Mouse (Mus musculus) C2C12 (cell line): ENCODE measurements around the gene Prkce. TPM values are rescaled to one million over a fixed set of nuclear protein-coding genes. Genes with fewer than 3 reads are reported as not detected.

Experiments used
- H3K27me3 ChIP-seq: one replicate; pipeline ENCODE4 v1.6.1; 2011; ENCODE audit not compliant: control insufficient read depth, insufficient read depth, insufficient read length
- H3K36me3 ChIP-seq: one replicate; pipeline ENCODE4 v1.6.1; 2011; ENCODE audit not compliant: control insufficient read depth, insufficient read depth
- H3K4me3 ChIP-seq: one replicate; pipeline ENCODE4 v1.5.1; 2011; ENCODE audit warnings: mild to moderate bottlenecking, control low read depth; ENCODE audit not compliant: poor library complexity, insufficient read depth, severe bottlenecking
- H3K79me2 ChIP-seq: one replicate; pipeline ENCODE4 v1.6.1; 2011; ENCODE audit not compliant: control insufficient read depth, insufficient read depth
- H3K79me3 ChIP-seq: one replicate; pipeline ENCODE4 v1.6.1; 2011; ENCODE audit warnings: low read depth, control low read depth
- H3ac ChIP-seq: one replicate; pipeline ENCODE3; 2011; ENCODE audit warnings: low read depth; ENCODE audit not compliant: control insufficient read depth, insufficient read length
- CEBPB ChIP-seq: IDR thresholded peaks from one replicate; pipeline ENCODE4 v1.6.1; 2011; ENCODE audit warnings: low read depth, mild to moderate bottlenecking, control low read depth, moderate library complexity
- CTCF ChIP-seq: IDR thresholded peaks from one replicate; pipeline ENCODE4 v1.5.1; 2011; ENCODE audit not compliant: control insufficient read depth, insufficient read depth, insufficient read length
- FOSL1 ChIP-seq: IDR thresholded peaks from one replicate; pipeline ENCODE4 v1.8.0; 2011; ENCODE audit warnings: mild to moderate bottlenecking, low read length; ENCODE audit not compliant: poor library complexity, insufficient read depth, severe bottlenecking
- MAX ChIP-seq: IDR thresholded peaks from one replicate; pipeline ENCODE4 v1.6.1; 2011; ENCODE audit warnings: mild to moderate bottlenecking, control low read depth
- MYOD1 ChIP-seq: IDR thresholded peaks from one replicate; pipeline ENCODE4 v1.6.1; 2011; ENCODE audit warnings: low read depth; ENCODE audit not compliant: control insufficient read depth, insufficient read length
- MYOG ChIP-seq: IDR thresholded peaks from one replicate; pipeline ENCODE4 v1.6.1; 2011; ENCODE audit not compliant: control insufficient read depth, insufficient read length; ENCODE audit errors: extremely low read depth
- USF1 ChIP-seq: IDR thresholded peaks from one replicate; pipeline ENCODE4 v1.6.1; 2011; ENCODE audit warnings: low read depth, mild to moderate bottlenecking, control low read depth, moderate library complexity
- polyA plus RNA-seq: library from polyadenylated mRNA; unstranded; fragments of >200 nt; fragmentation: generic; extraction: Trizol; gene quantifications from one replicate; pipeline ENCODE4 v1.2.1, GENCODE M21; 2012; ENCODE audit warnings: missing spikeins

Gene Prkce
- polyA plus RNA-seq, 1 experiment = 1.4 TPM

- Histone ChIP-seq H3K27me3 (no peaks in the 10 kb centered on the region), H3K4me3 (no peak overlapping the region), H3K79me2 (no peaks in the 10 kb centered on the region), H3K36me3 (no peaks in the 10 kb centered on the region), H3K79me3 (no peaks in the 10 kb centered on the region), H3ac (no peak overlapping the region)
- TF ChIP-seq MYOD1 (no peak), FOSL1 (no peak), MYOG (no peak), CTCF (no peak), MAX (no peak), USF1 (no peak), CEBPB (no peak)
These were observed 44.6 kb downstream of the Prkce start for GRCm38 (mm10) chr17:86212204-86212603.

GRCm38 (mm10) chr17:86214285-86214684 is 46.7 kb downstream of the Prkce start:
- H3K79me2 ChIP-seq = no peaks in the 10 kb centered on the region
- no peaks in the 10 kb centered on the region for H3K36me3 ChIP-seq
- no peak overlapping the region for H3ac ChIP-seq
- no peaks in the 10 kb centered on the region for H3K27me3 ChIP-seq
- no peaks in the 10 kb centered on the region for H3K79me3 ChIP-seq
- H3K4me3 ChIP-seq = no peak overlapping the region
- no peak for TF ChIP-seq MYOD1
- TF ChIP-seq FOSL1 = no peak
- no peak for TF ChIP-seq CEBPB
- no peak for TF ChIP-seq MYOG
- TF ChIP-seq CTCF = no peak
- TF ChIP-seq USF1 = no peak
- no peak for TF ChIP-seq MAX

- H3ac ChIP-seq = no peak overlapping the region
- no peak overlapping the region for H3K4me3 ChIP-seq
- no peaks in the 10 kb centered on the region for H3K36me3 ChIP-seq
- no peak for TF ChIP-seq CEBPB
- TF ChIP-seq USF1 = no peak
- no peak for TF ChIP-seq MYOD1
- no peak for TF ChIP-seq FOSL1
- no peak for TF ChIP-seq MAX
- TF ChIP-seq CTCF = no peak
- TF ChIP-seq MYOG = no peak
- no peaks in the 10 kb centered on the region for H3K79me3 ChIP-seq
- no peaks in the 10 kb centered on the region for H3K27me3 ChIP-seq
- no peaks in the 10 kb centered on the region for H3K79me2 ChIP-seq
These were observed 47.2 kb downstream of the Prkce start for GRCm38 (mm10) chr17:86214741-86215140.

- TF ChIP-seq MYOG (no peak), CEBPB (no peak), MAX (no peak), CTCF (no peak), MYOD1 (no peak), USF1 (no peak), FOSL1 (no peak)
- H3K27me3 ChIP-seq = no peaks in the 10 kb centered on the region
- no peaks in the 10 kb centered on the region for H3K79me2 ChIP-seq
- H3K79me3 ChIP-seq = no peaks in the 10 kb centered on the region
- H3ac ChIP-seq = no peak overlapping the region
- no peaks in the 10 kb centered on the region for H3K36me3 ChIP-seq
- no peak overlapping the region for H3K4me3 ChIP-seq
These were observed 48.2 kb downstream of the Prkce start for GRCm38 (mm10) chr17:86215771-86216170.

- H3K36me3 ChIP-seq = no peaks in the 10 kb centered on the region
- no peaks in the 10 kb centered on the region for H3K27me3 ChIP-seq
- TF ChIP-seq CEBPB = no peak
- TF ChIP-seq MYOD1 = no peak
- no peak for TF ChIP-seq FOSL1
- no peak for TF ChIP-seq CTCF
- no peak for TF ChIP-seq MYOG
- no peak for TF ChIP-seq MAX
- no peak for TF ChIP-seq USF1
These were observed 49.9 kb downstream of the Prkce start for GRCm38 (mm10) chr17:86217468-86217867.

GRCm38 (mm10) chr17:86218553-86218952 is 51.0 kb downstream of the Prkce start:
- Histone ChIP-seq H3K36me3 (no peaks in the 10 kb centered on the region), H3K79me2 (no peaks in the 10 kb centered on the region), H3K4me3 (no peak overlapping the region), H3ac (no peak overlapping the region), H3K79me3 (no peaks in the 10 kb centered on the region), H3K27me3 (no peaks in the 10 kb centered on the region)
- TF ChIP-seq USF1 = no peak
- no peak for TF ChIP-seq CTCF
- TF ChIP-seq MAX = no peak
- TF ChIP-seq MYOD1 = no peak
- TF ChIP-seq MYOG = no peak
- TF ChIP-seq FOSL1 = no peak
- TF ChIP-seq CEBPB = no peak

More at GRCm38 (mm10) chr17:86217468-86217867, 49.9 kb downstream of the Prkce start:
- Histone ChIP-seq H3K79me2 (no peaks in the 10 kb centered on the region), H3K79me3 (no peaks in the 10 kb centered on the region), H3ac (no peak overlapping the region), H3K4me3 (no peak overlapping the region)
